In the genomic region with DNA sequence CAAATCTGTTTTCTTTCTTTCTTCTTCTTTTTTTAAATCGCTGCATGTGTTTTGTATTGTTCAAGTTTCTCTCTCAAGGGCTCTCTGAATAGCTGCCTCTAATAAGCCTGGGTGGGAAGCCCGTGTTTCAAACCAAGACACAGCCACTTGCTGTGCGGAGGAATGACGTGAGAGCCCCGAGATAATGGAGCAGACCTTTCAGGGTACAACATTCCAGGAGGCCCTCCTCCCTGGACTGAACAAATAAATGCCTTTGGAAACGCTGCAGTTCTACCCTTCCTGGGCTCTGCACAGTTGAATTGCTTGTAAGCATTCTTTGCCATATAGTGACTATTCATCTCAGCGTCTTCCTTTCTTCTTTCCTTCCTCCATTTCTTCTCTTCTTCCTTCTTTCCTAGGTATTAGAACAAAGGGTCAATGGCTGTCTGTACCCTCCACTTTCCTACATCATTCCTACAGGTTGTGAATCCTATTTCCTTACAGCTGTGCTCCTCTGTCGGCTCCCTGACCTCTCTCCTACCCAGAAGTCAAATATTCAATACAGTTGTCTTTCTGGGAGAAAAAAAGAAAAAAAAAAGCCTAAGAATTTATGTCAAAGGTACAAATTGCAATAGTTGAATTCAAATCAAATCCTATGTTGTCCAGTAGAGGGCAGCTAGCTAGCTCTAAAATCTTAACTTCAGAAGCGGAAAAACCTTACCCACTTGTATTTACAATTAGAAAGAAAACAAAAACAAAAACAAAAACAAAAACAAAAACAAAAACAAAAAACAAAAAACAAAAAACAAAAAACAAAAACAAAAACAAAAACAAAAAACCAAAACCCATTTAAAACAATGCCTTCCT, we compare ENCODE assay signal across 9 mouse cellular contexts.
DNase-seq lines count a peak whose midpoint lies in the region; ATAC-seq and TF ChIP-seq lines count a peak whose summit lies in the region.
"Had no signal": no experiment of that assay in that cellular context is flagged by ENCODE, and none has a peak within 500 bp of the region (broad histone marks: within the 10 kb centered on the region; RNA-seq: fewer than 3 reads in every experiment).

No protein-coding gene starts in this region.

- no peaks in the 10 kb centered on the region for H3K9me3 ChIP-seq in heart, embryonic 13.5 days
- H3K9me3 ChIP-seq in hindbrain, embryonic 11.5 days (ENCODE audit: control insufficient read depth, low read length) = no peaks in the 10 kb centered on the region
- no peaks in the 10 kb centered on the region for H3K9me3 ChIP-seq in midbrain, postnatal 0 days (ENCODE audit: low read length)
- no peaks in the 10 kb centered on the region for H3K9me3 ChIP-seq in kidney, embryonic 14.5 days (ENCODE audit: control insufficient read depth, low read length)

- no peaks in the 10 kb centered on the region for H3K36me3 ChIP-seq in heart, embryonic 13.5 days
- no peaks in the 10 kb centered on the region for H3K36me3 ChIP-seq in hindbrain, embryonic 11.5 days (ENCODE audit: control insufficient read depth, insufficient read depth, low read length)
- H3K36me3 ChIP-seq in midbrain, postnatal 0 days (ENCODE audit: insufficient read depth, low read length) = no peaks in the 10 kb centered on the region
- H3K36me3 ChIP-seq in kidney, embryonic 14.5 days (ENCODE audit: control insufficient read depth, insufficient read depth, low read length) = no peaks in the 10 kb centered on the region

- H3K27ac ChIP-seq in heart, embryonic 13.5 days (replicated peaks) = peak overlapping the region; percentile 72
- no peak overlapping the region for H3K27ac ChIP-seq in hindbrain, embryonic 11.5 days (ENCODE audit: low read depth, low read length)
- H3K27ac ChIP-seq in midbrain, postnatal 0 days (ENCODE audit: low read depth, low read length) = no peak overlapping the region
- H3K27ac ChIP-seq in kidney, embryonic 14.5 days (ENCODE audit: low read depth, low read length) = no peak overlapping the region

- peaks cover 25% of the 10 kb centered on the region for H3K4me1 ChIP-seq in heart, embryonic 13.5 days
- H3K4me1 ChIP-seq in hindbrain, embryonic 11.5 days (replicated peaks; ENCODE audit: control insufficient read depth, insufficient read depth, low read length) = no peaks in the 10 kb centered on the region
- H3K4me1 ChIP-seq in midbrain, postnatal 0 days (ENCODE audit: insufficient read depth, low read length) = no peaks in the 10 kb centered on the region
- no peaks in the 10 kb centered on the region for H3K4me1 ChIP-seq in kidney, embryonic 14.5 days (ENCODE audit: control insufficient read depth, insufficient read depth, low read length)

- peak overlapping the region; percentile 46 for H3K4me2 ChIP-seq in heart, embryonic 13.5 days
- no peak overlapping the region for H3K4me2 ChIP-seq in hindbrain, embryonic 11.5 days (replicated peaks; ENCODE audit: low read depth, low read length)
- no peak overlapping the region for H3K4me2 ChIP-seq in midbrain, postnatal 0 days (ENCODE audit: low read depth, low read length, poor library complexity, severe bottlenecking)
- H3K4me2 ChIP-seq in kidney, embryonic 14.5 days (replicated peaks; ENCODE audit: low read depth, low read length) = no peak overlapping the region

- H3K4me3 ChIP-seq in heart, embryonic 13.5 days = no peak overlapping the region
- no peak overlapping the region for H3K4me3 ChIP-seq in hindbrain, embryonic 11.5 days (ENCODE audit: low read depth, low read length)
- H3K4me3 ChIP-seq in midbrain, postnatal 0 days (ENCODE audit: low read depth, low read length) = no peak overlapping the region
- H3K4me3 ChIP-seq in kidney, embryonic 14.5 days (ENCODE audit: low read length) = no peak overlapping the region

- H3K9ac ChIP-seq in heart, embryonic 13.5 days = no peak overlapping the region
- no peak overlapping the region for H3K9ac ChIP-seq in hindbrain, embryonic 11.5 days (ENCODE audit: low read depth, low read length)
- no peak overlapping the region for H3K9ac ChIP-seq in midbrain, postnatal 0 days (replicated peaks; ENCODE audit: low read length, poor library complexity, severe bottlenecking)
- H3K9ac ChIP-seq in kidney, embryonic 14.5 days (ENCODE audit: low read depth, low read length) = no peak overlapping the region

- TF ChIP-seq CTCF in midbrain, postnatal 0 days (IDR thresholded peaks at IDR 0.05) = peak; percentile 65

- no peaks in the 10 kb centered on the region for H3K27me3 ChIP-seq in heart, embryonic 13.5 days (replicated peaks)
- no peaks in the 10 kb centered on the region for H3K27me3 ChIP-seq in hindbrain, embryonic 11.5 days (ENCODE audit: control insufficient read depth, insufficient read depth, low read length)
- no peaks in the 10 kb centered on the region for H3K27me3 ChIP-seq in midbrain, postnatal 0 days (ENCODE audit: insufficient read depth, low read length)
- no peaks in the 10 kb centered on the region for H3K27me3 ChIP-seq in kidney, embryonic 14.5 days (ENCODE audit: control insufficient read depth, insufficient read depth, low read length)

- no peak for ATAC-seq in heart, embryonic 13.5 days (ENCODE audit: extremely low read depth, insufficient number of reproducible peaks, low FRiP score, low TSS enrichment)
- peak; percentile 80 for ATAC-seq in hindbrain, embryonic 11.5 days (ENCODE audit: low FRiP score)
- no peak for ATAC-seq in midbrain, postnatal 0 days (ENCODE audit: low FRiP score)
- ATAC-seq in kidney, embryonic 14.5 days (ENCODE audit: low FRiP score, low TSS enrichment) = no peak

- no peak for DNase-seq in heart, adult 18-20 months
- DNase-seq in embryo, embryonic 10.5 days (ENCODE audit: low spot score) = peak; percentile 71
- peak; percentile 46 for DNase-seq in hindbrain, embryonic 11.5 days (ENCODE audit: low spot score)
- peak; percentile 47 for DNase-seq in midbrain, postnatal 0 days (ENCODE audit: low spot score)
- no peak for DNase-seq in thymus, postnatal 14 days
- no peak for DNase-seq in ovary, postnatal 14 days (ENCODE audit: low spot score)
- DNase-seq: cerebellum, postnatal 25 days had no signal

- WGBS in heart, embryonic 13.5 days = 26% methylated on average over 9 of the region's 9 CpGs
- 22% methylated on average over 9 of the region's 9 CpGs for WGBS in hindbrain, embryonic 11.5 days
- 18% methylated on average over 9 of the region's 9 CpGs for WGBS in midbrain, postnatal 0 days
- 62% methylated on average over 9 of the region's 9 CpGs for WGBS in kidney, embryonic 14.5 days

Comparison
In these comparisons a context has a peak if more than half of its experiments do, and no peak if none do; other contexts are left out.
1. DNase-seq: peak in embryo, embryonic 10.5 days (single experiment), hindbrain, embryonic 11.5 days (single experiment) and midbrain, postnatal 0 days (single experiment); none in heart, adult 18-20 months (0 of 2), thymus, postnatal 14 days (single experiment) and ovary, postnatal 14 days (single experiment).